Mouse (Mus musculus): ENCODE data around the gene Tmem163. TPM values are rescaled to one million over a fixed set of nuclear protein-coding genes. Genes with fewer than 3 reads are reported as not detected.
A peak's percentile ranks its signal among the peaks of the same experiment; 100 is the strongest.

Gene Tmem163
- total and polyA plus RNA-seq, 2 experiments from 2014 or later = 54.9 to 56.0 TPM

- Histone ChIP-seq H3K9ac (replicated peaks; ENCODE audit: low read length) (no peak overlapping the region), H3K4me1 (ENCODE audit: insufficient read depth, low read length) (no peaks in the 10 kb centered on the region), H3K4me2 (ENCODE audit: low read depth, low read length) (no peak overlapping the region), H3K27ac (no peak overlapping the region), H3K4me3 (ENCODE audit: low read length) (no peak overlapping the region), H3K9me3 (ENCODE audit: low read length) (no peaks in the 10 kb centered on the region), H3K27me3 (ENCODE audit: insufficient read depth, low read length) (no peaks in the 10 kb centered on the region), H3K36me3 (ENCODE audit: insufficient read depth, low read length) (no peaks in the 10 kb centered on the region)
- DNase-seq (ENCODE audit: low spot score) (peak; percentile 74), ATAC-seq (peak; percentile 74)
- WGBS = 28% methylated on average over 9 of the region's 9 CpGs
- TF ChIP-seq CTCF (IDR thresholded peaks at IDR 0.05; ENCODE audit: low read depth) = peak; percentile 100
Measured at GRCm38 (mm10) chr1:127496737-127497543, 182.4 kb downstream of the Tmem163 start.

DNA sequence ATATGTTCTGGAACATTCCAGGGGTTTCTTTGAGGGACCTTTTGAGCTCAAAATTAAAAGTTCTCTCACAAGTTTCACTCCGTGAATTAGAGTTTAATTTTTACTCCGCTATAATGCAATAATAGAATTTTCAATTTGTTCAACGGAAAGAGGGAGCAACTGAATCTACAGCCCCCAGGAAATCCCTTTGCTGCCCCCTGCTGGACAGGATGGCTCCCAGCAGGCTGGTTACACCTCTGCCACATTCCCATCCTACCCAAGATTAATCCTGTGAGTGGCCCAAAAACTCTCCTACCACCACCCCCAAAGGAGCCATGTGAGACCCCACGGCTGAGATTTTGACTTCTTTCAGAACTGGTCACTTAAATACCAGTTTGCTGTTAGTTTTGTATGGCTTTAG, 192.2 kb downstream of the Tmem163 start:
- H3K9me3 ChIP-seq (ENCODE audit: low read length) = no peaks in the 10 kb centered on the region
- no peak overlapping the region for H3K4me2 ChIP-seq (ENCODE audit: low read depth, low read length)
- no peaks in the 10 kb centered on the region for H3K4me1 ChIP-seq (ENCODE audit: insufficient read depth, low read length)
- no peak overlapping the region for H3K4me3 ChIP-seq (ENCODE audit: low read length)
- DNase-seq (ENCODE audit: low spot score) (peak; percentile 45), ATAC-seq (no peak)
- WGBS = 86% methylated on average over 4 of the region's 4 CpGs
- no peak overlapping the region for H3K27ac ChIP-seq
- TF ChIP-seq CTCF (IDR thresholded peaks at IDR 0.05; ENCODE audit: low read depth) = peak; percentile 68
- no peak overlapping the region for H3K9ac ChIP-seq (replicated peaks; ENCODE audit: low read length)
- peaks cover 6% of the 10 kb centered on the region; the same call in 1 of the 2 replicates for H3K36me3 ChIP-seq (ENCODE audit: insufficient read depth, low read length)
- no peaks in the 10 kb centered on the region for H3K27me3 ChIP-seq (ENCODE audit: insufficient read depth, low read length)

DNA sequence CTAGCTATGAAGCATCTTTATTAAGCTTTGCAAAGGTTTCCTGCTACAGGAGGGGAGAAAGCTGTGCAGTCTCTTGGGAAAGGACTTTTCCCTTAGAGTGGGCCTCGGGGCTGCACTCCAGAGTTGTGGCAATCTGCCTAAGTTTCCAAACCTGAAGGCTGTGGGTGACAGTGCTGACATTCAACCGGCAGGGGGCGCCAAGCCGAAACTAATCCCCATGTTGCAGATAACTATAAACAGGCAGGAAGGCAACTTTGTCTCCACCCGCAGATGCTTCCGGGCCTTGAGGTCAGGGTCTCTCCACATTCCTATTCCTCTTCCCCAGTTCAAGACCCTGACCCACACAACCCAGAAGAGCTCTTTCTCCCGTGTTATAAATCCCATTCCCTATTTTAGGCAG, 194.5 kb downstream of the Tmem163 start:
- WGBS = 45% methylated on average over 7 of the region's 7 CpGs
- no peak overlapping the region for H3K27ac ChIP-seq
- TF ChIP-seq CTCF (IDR thresholded peaks at IDR 0.05; ENCODE audit: low read depth) = peak; percentile 76
- no peak overlapping the region for H3K4me2 ChIP-seq (ENCODE audit: low read depth, low read length)
- no peak overlapping the region for H3K9ac ChIP-seq (replicated peaks; ENCODE audit: low read length)
- no peaks in the 10 kb centered on the region for H3K4me1 ChIP-seq (ENCODE audit: insufficient read depth, low read length)
- DNase-seq (ENCODE audit: low spot score) (peak; percentile 70), ATAC-seq (peak; percentile 19; the same call in 1 of the 2 replicates)
- H3K27me3 ChIP-seq (ENCODE audit: insufficient read depth, low read length) = no peaks in the 10 kb centered on the region
- peaks cover 8% of the 10 kb centered on the region; the same call in 1 of the 2 replicates for H3K36me3 ChIP-seq (ENCODE audit: insufficient read depth, low read length)
- no peak overlapping the region for H3K4me3 ChIP-seq (ENCODE audit: low read length)
- no peaks in the 10 kb centered on the region for H3K9me3 ChIP-seq (ENCODE audit: low read length)

- H3K27ac ChIP-seq = no peak overlapping the region
- H3K9ac ChIP-seq (replicated peaks; ENCODE audit: low read length) = no peak overlapping the region
- DNase-seq (ENCODE audit: low spot score) (peak; percentile 46), ATAC-seq (peak; percentile 41; the same call in 1 of the 2 replicates)
- peak; percentile 49 for TF ChIP-seq CTCF (IDR thresholded peaks at IDR 0.05; ENCODE audit: low read depth)
- H3K27me3 ChIP-seq (ENCODE audit: insufficient read depth, low read length) = no peaks in the 10 kb centered on the region
- no peak overlapping the region for H3K4me2 ChIP-seq (ENCODE audit: low read depth, low read length)
- H3K9me3 ChIP-seq (ENCODE audit: low read length) = no peaks in the 10 kb centered on the region
- H3K36me3 ChIP-seq (ENCODE audit: insufficient read depth, low read length) = peaks cover 8% of the 10 kb centered on the region; the same call in 1 of the 2 replicates
- no peak overlapping the region for H3K4me3 ChIP-seq (ENCODE audit: low read length)
- 95% methylated on average over 8 of the region's 8 CpGs for WGBS
- H3K4me1 ChIP-seq (ENCODE audit: insufficient read depth, low read length) = no peaks in the 10 kb centered on the region
Measured at GRCm38 (mm10) chr1:127484188-127484587, 195.2 kb downstream of the Tmem163 start.

DNA sequence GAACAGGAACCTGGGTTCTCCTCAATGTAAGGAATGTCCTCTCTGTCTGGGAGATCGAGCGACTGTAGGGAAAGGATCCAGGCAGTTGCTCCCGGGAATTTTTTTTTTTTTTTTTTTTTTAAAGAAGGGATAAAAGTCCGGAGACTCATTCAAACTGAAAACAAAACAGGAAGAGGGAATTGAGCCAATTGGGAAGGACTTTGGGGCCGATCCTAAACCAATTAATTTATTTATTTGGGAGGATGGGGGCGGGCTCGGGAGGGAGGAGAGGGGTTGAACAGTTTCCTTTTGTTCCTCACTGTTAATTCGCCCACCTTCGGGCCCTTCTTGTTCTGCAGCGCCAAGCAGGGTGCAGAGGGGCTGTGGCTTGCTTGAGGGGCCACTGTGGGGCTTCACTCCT, 196.4 kb downstream of the Tmem163 start:
- ATAC-seq (no peak), DNase-seq (ENCODE audit: low spot score) (no peak)
- Histone ChIP-seq H3K9me3 (ENCODE audit: low read length) (no peaks in the 10 kb centered on the region), H3K4me1 (ENCODE audit: insufficient read depth, low read length) (no peaks in the 10 kb centered on the region), H3K4me2 (ENCODE audit: low read depth, low read length) (no peak overlapping the region), H3K27ac (no peak overlapping the region), H3K27me3 (ENCODE audit: insufficient read depth, low read length) (no peaks in the 10 kb centered on the region), H3K9ac (replicated peaks; ENCODE audit: low read length) (no peak overlapping the region), H3K36me3 (ENCODE audit: insufficient read depth, low read length) (peaks cover 7% of the 10 kb centered on the region; the same call in 1 of the 2 replicates), H3K4me3 (ENCODE audit: low read length) (no peak overlapping the region)
- 57% methylated on average over 10 of the region's 10 CpGs for WGBS
- no peak for TF ChIP-seq CTCF (IDR thresholded peaks at IDR 0.05; ENCODE audit: low read depth)

DNA sequence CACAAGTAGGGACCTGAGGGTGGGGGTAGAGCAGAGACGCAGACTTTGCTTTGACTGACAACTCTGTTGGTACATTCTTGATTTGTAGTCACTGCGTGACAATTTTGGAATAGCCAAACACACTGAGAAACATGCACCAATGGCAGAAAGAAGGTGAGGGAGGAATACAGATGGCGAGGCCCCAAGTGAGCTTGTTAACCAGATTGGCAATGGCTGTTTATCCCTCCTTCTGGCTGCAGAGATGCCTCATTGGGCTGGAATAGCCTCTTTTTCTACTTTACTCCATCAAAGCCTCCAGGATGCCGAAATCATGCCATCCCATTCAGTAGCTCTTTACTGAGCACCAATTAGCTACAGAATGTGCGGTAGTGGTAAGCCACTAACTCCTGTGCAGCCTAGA, 203.6 kb downstream of the Tmem163 start:
- ATAC-seq = no peak
- Histone ChIP-seq H3K27me3 (ENCODE audit: insufficient read depth, low read length) (no peaks in the 10 kb centered on the region), H3K36me3 (ENCODE audit: insufficient read depth, low read length) (peaks cover 12% of the 10 kb centered on the region; the same call in 1 of the 2 replicates), H3K9me3 (ENCODE audit: low read length) (no peaks in the 10 kb centered on the region), H3K27ac (no peak overlapping the region), H3K4me2 (ENCODE audit: low read depth, low read length) (no peak overlapping the region), H3K4me3 (ENCODE audit: low read length) (no peak overlapping the region), H3K4me1 (ENCODE audit: insufficient read depth, low read length) (no peaks in the 10 kb centered on the region), H3K9ac (replicated peaks; ENCODE audit: low read length) (no peak overlapping the region)
- no peak for DNase-seq (ENCODE audit: low spot score)
- no peak for TF ChIP-seq CTCF (IDR thresholded peaks at IDR 0.05; ENCODE audit: low read depth)
- 77% methylated on average over 5 of the region's 5 CpGs for WGBS

DNA sequence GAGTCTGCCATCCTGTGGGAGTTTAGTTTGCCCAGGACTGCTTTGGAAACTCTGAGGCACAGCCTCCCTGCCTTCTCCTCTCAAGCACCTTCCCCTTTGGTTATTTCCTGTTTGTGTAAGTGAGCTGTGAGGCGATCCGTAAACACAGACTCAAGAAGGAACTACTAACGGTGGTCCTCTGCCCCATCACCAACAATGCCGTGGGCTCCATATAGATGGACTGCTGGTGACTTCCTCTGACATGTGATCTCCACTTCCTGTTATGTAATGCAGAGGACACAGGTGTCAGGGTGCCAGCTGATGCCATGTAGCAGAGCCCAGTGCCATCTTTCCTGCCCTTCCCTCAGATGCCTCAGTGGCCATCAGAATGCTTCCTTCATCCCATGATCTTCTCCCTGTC, 209.2 kb downstream of the Tmem163 start:
- ATAC-seq = no peak
- 85% methylated on average over 4 of the region's 4 CpGs for WGBS
- H3K9me3 ChIP-seq (ENCODE audit: low read length) = no peaks in the 10 kb centered on the region

More for the DNA sequence above, 209.2 kb downstream of the Tmem163 start:
- Histone ChIP-seq H3K36me3 (ENCODE audit: insufficient read depth, low read length) (peaks cover 12% of the 10 kb centered on the region; the same call in 1 of the 2 replicates), H3K4me2 (ENCODE audit: low read depth, low read length) (no peak overlapping the region), H3K9ac (replicated peaks; ENCODE audit: low read length) (no peak overlapping the region), H3K27ac (no peak overlapping the region), H3K4me3 (ENCODE audit: low read length) (no peak overlapping the region), H3K27me3 (ENCODE audit: insufficient read depth, low read length) (no peaks in the 10 kb centered on the region), H3K4me1 (ENCODE audit: insufficient read depth, low read length) (no peaks in the 10 kb centered on the region)
- no peak for TF ChIP-seq CTCF (IDR thresholded peaks at IDR 0.05; ENCODE audit: low read depth)
- no peak for DNase-seq (ENCODE audit: low spot score)
